Mouse (Mus musculus): ENCODE results near the gene Mast2. TPM values are rescaled to one million over a fixed set of nuclear protein-coding genes. Genes with fewer than 3 reads are reported as not detected.

The Mast2 gene
- polyA plus RNA-seq, 1 experiment from 2014 or later: 3.8 TPM

DNA sequence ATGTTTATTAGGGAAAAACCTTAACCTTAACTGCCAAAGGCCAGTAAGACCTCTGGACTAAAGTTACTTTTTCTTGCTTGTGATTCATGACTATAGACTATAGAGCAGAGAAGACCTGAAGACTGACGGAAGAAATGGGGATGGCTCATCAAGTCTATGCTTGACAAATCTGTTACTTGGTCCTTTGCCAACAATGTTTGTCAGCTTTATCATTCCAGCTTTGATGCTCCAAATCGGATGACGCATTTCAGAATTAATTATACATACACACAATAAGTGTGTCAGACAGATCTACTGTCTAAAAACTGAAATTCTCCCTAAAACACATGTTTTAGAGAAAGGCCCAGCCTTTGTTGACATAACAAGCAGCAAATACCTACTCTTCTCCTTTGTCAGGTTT is 134.7 kb downstream of the Mast2 start:
- no peak overlapping the region for H3K27ac ChIP-seq (ENCODE audit: low read length)
- H3K36me3 ChIP-seq (ENCODE audit: control insufficient read depth, insufficient read depth): peaks cover 2% of the 10 kb centered on the region
- H3K9me3 ChIP-seq (replicated peaks; ENCODE audit: control insufficient read depth, low read length): no peaks in the 10 kb centered on the region
- no peak for ATAC-seq (ENCODE audit: low read depth)
- H3K9ac ChIP-seq (ENCODE audit: low read depth, low read length): no peak overlapping the region
- WGBS (ENCODE audit: insufficient replicate concordance): 84% methylated on average over 3 of the region's 3 CpGs
- no peak overlapping the region for H3K4me3 ChIP-seq (ENCODE audit: low read depth, low read length)
- no peaks in the 10 kb centered on the region for H3K4me1 ChIP-seq (ENCODE audit: control insufficient read depth, low read depth, low read length)
- H3K27me3 ChIP-seq (ENCODE audit: control insufficient read depth, insufficient read depth, low read depth, low read length): no peaks in the 10 kb centered on the region
- H3K4me2 ChIP-seq (ENCODE audit: low read depth, low read length): no peak overlapping the region

DNA sequence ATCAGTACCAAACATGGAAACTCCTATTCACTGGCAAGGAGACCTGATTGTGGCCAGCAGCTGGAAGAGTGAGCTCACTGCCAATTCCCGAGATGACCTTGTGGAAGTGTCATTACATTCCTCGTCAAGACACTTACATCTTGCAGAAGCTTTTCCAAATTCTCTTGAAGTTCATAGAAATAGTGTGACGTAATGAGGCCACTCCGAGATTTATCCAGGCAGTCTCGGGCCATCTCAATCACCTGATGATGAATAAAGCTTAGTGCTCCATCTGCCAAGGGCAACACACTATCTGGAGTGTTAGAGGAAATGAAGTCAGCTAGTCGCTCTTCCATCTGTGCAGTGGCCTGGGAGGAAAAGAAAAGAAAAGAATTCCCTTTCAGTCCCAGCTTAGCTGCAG is 141.9 kb downstream of the Mast2 start:
- WGBS (ENCODE audit: insufficient replicate concordance): 69% methylated on average over 6 of the region's 6 CpGs
- Histone ChIP-seq H3K4me2 (ENCODE audit: low read depth, low read length) (no peak overlapping the region), H3K36me3 (ENCODE audit: control insufficient read depth, insufficient read depth) (peaks cover 4% of the 10 kb centered on the region; the same call in 1 of the 2 replicates), H3K27me3 (ENCODE audit: control insufficient read depth, insufficient read depth, low read depth, low read length) (no peaks in the 10 kb centered on the region), H3K9ac (ENCODE audit: low read depth, low read length) (no peak overlapping the region), H3K27ac (ENCODE audit: low read length) (no peak overlapping the region), H3K9me3 (replicated peaks; ENCODE audit: control insufficient read depth, low read length) (no peaks in the 10 kb centered on the region), H3K4me3 (ENCODE audit: low read depth, low read length) (no peak overlapping the region), H3K4me1 (ENCODE audit: control insufficient read depth, low read depth, low read length) (no peaks in the 10 kb centered on the region)
- ATAC-seq (ENCODE audit: low read depth): no peak

DNA sequence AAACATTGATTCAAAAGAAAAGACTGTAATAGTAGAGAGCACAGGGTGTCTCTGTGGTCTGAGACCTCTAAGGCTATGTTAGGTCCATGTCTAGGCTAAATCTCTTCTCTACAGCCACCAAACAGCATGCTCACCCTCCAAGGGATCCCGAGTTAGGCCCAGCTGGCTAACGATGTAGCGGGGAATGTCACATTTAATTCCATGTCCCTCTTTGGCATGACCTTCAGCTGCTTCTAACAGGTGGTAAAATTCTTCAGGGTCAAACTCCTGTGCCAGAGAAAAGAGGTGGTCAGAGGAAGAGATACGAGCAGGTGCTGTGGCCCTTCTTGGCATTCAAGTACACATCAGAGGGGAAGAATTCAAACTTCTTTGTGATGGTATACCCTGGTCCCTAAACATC is 146.4 kb downstream of the Mast2 start:
- H3K36me3 ChIP-seq (ENCODE audit: control insufficient read depth, insufficient read depth): peaks cover 4% of the 10 kb centered on the region; the same call in 1 of the 2 replicates

DNA sequence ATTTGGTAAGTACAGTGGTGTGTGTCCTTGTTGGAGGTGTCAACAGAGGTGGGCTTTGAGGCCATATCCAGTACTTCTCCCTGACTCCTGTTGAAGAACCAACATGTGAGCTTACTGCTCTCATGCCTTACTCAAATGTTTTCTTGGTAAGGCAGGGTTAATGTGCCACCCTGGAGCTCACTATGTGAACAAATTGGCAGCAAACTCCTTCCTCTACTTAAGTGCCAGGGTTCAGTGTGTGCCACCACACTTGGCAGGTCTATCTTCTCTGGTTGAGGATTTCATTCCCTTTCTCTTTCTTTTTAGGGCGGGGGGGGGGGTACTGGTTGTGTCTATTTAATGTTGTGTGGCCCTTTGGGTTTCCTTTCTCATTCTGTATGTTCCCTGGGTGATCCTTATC is 159.4 kb downstream of the Mast2 start:
- 16% methylated on average over 1 of the region's 1 CpGs for WGBS (ENCODE audit: insufficient replicate concordance)
- H3K36me3 ChIP-seq (ENCODE audit: control insufficient read depth, insufficient read depth): peaks cover 3% of the 10 kb centered on the region; the same call in 1 of the 2 replicates
- no peak overlapping the region for H3K4me2 ChIP-seq (ENCODE audit: low read depth, low read length)
- H3K4me1 ChIP-seq (ENCODE audit: control insufficient read depth, low read depth, low read length): no peaks in the 10 kb centered on the region
- no peaks in the 10 kb centered on the region for H3K27me3 ChIP-seq (ENCODE audit: control insufficient read depth, insufficient read depth, low read depth, low read length)
- H3K9ac ChIP-seq (ENCODE audit: low read depth, low read length): no peak overlapping the region
- no peaks in the 10 kb centered on the region for H3K9me3 ChIP-seq (replicated peaks; ENCODE audit: control insufficient read depth, low read length)
- no peak for ATAC-seq (ENCODE audit: low read depth)
- H3K27ac ChIP-seq (ENCODE audit: low read length): no peak overlapping the region
- H3K4me3 ChIP-seq (ENCODE audit: low read depth, low read length): no peak overlapping the region

More for the DNA sequence above, 146.4 kb downstream of the Mast2 start:
- no peaks in the 10 kb centered on the region for H3K4me1 ChIP-seq (ENCODE audit: control insufficient read depth, low read depth, low read length)
- no peaks in the 10 kb centered on the region for H3K27me3 ChIP-seq (ENCODE audit: control insufficient read depth, insufficient read depth, low read depth, low read length)
- no peak overlapping the region for H3K9ac ChIP-seq (ENCODE audit: low read depth, low read length)
- ATAC-seq (ENCODE audit: low read depth): no peak
- 83% methylated on average over 4 of the region's 4 CpGs for WGBS (ENCODE audit: insufficient replicate concordance)
- no peaks in the 10 kb centered on the region for H3K9me3 ChIP-seq (replicated peaks; ENCODE audit: control insufficient read depth, low read length)
- no peak overlapping the region for H3K27ac ChIP-seq (ENCODE audit: low read length)
- H3K4me2 ChIP-seq (ENCODE audit: low read depth, low read length): no peak overlapping the region
- no peak overlapping the region for H3K4me3 ChIP-seq (ENCODE audit: low read depth, low read length)

DNA sequence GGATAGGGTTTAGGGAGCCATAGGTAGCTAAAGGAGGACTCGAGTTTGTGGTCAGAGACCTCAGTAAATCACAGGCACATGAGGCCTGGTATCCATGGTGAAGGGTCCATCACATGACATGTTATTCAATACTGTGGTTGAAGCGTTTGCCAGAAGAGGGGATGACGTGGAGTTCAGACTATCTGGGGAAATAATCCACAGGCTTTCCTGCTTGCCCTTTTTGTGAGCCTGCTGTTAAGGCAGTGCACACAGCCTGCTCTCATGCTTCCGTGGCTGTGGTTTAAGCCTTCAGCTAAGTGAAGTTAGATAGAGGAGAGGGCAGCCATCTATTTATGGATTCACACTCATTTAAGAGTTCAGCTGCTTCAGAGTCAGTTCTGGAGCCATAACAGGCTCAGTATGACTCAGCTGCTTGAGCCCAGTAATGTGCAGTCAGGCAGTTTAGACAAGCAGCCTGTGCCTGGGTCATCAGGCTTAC is 163.1 kb downstream of the Mast2 start:
- Histone ChIP-seq H3K27ac (ENCODE audit: low read length) (no peak overlapping the region), H3K27me3 (ENCODE audit: control insufficient read depth, insufficient read depth, low read depth, low read length) (no peaks in the 10 kb centered on the region), H3K4me1 (ENCODE audit: control insufficient read depth, low read depth, low read length) (no peaks in the 10 kb centered on the region), H3K9me3 (replicated peaks; ENCODE audit: control insufficient read depth, low read length) (no peaks in the 10 kb centered on the region), H3K9ac (ENCODE audit: low read depth, low read length) (no peak overlapping the region), H3K36me3 (ENCODE audit: control insufficient read depth, insufficient read depth) (no peaks in the 10 kb centered on the region), H3K4me3 (ENCODE audit: low read depth, low read length) (no peak overlapping the region), H3K4me2 (ENCODE audit: low read depth, low read length) (no peak overlapping the region)
- WGBS (ENCODE audit: insufficient replicate concordance): 11% methylated on average over 4 of the region's 4 CpGs
- ATAC-seq (ENCODE audit: low read depth): no peak

DNA sequence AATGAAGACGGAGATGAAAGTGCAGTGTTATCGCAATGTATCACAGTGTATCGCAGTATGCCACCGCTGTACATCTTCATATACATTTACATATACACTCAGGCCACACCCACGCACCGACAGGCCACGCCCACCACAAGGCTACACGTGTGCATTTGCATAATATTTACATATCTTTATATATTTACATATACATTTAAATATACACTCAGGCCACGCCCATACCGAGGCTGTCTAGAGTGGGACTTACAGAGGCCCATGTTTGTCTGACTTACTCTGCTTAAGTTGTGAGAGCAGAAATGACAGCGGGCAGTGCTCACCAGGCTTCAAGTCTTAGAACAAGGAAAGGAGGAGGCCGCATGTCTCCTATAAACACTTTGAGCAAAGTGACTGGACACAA is 170.7 kb downstream of the Mast2 start:
- ATAC-seq (ENCODE audit: low read depth): no peak
- H3K9ac ChIP-seq (ENCODE audit: low read depth, low read length): no peak overlapping the region
- 63% methylated on average over 12 of the region's 12 CpGs for WGBS (ENCODE audit: insufficient replicate concordance)
- H3K36me3 ChIP-seq (ENCODE audit: control insufficient read depth, insufficient read depth): no peaks in the 10 kb centered on the region
- H3K27me3 ChIP-seq (ENCODE audit: control insufficient read depth, insufficient read depth, low read depth, low read length): no peaks in the 10 kb centered on the region
- no peak overlapping the region for H3K4me3 ChIP-seq (ENCODE audit: low read depth, low read length)
- no peaks in the 10 kb centered on the region for H3K4me1 ChIP-seq (ENCODE audit: control insufficient read depth, low read depth, low read length)
- H3K27ac ChIP-seq (ENCODE audit: low read length): no peak overlapping the region
- no peaks in the 10 kb centered on the region for H3K9me3 ChIP-seq (replicated peaks; ENCODE audit: control insufficient read depth, low read length)
- no peak overlapping the region for H3K4me2 ChIP-seq (ENCODE audit: low read depth, low read length)

- Histone ChIP-seq H3K4me3 (ENCODE audit: low read depth, low read length) (no peak overlapping the region), H3K36me3 (ENCODE audit: control insufficient read depth, insufficient read depth) (no peaks in the 10 kb centered on the region), H3K4me2 (ENCODE audit: low read depth, low read length) (no peak overlapping the region), H3K4me1 (ENCODE audit: control insufficient read depth, low read depth, low read length) (no peaks in the 10 kb centered on the region), H3K27me3 (ENCODE audit: control insufficient read depth, insufficient read depth, low read depth, low read length) (no peaks in the 10 kb centered on the region), H3K9ac (ENCODE audit: low read depth, low read length) (no peak overlapping the region), H3K9me3 (replicated peaks; ENCODE audit: control insufficient read depth, low read length) (no peaks in the 10 kb centered on the region), H3K27ac (ENCODE audit: low read length) (no peak overlapping the region)
- 71% methylated on average over 6 of the region's 6 CpGs for WGBS (ENCODE audit: insufficient replicate concordance)
- no peak for ATAC-seq (ENCODE audit: low read depth)
Observed at GRCm38 (mm10) chr4:116291561-116291960, 172.4 kb downstream of the Mast2 start.

DNA sequence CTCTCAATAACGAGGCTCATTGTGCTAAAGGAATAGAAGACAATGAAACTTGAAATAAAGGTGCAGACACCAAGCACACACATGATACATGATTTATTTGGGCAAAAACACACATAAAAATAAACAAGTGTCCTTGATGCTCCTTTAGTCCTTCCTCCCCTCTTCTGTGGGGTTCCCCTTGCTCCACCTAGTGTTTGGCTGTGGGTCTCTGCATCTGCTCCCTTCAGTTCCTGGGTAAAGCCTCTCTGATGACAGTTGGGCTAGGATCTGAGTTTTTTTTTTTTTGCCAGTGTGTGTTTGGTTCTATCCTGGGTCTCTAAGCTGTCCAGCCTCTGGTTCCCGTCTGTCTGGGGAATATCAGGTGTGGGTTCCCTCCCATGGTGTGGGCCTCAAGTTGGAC is 181.8 kb downstream of the Mast2 start:
- Histone ChIP-seq H3K4me1 (ENCODE audit: control insufficient read depth, low read depth, low read length) (no peaks in the 10 kb centered on the region), H3K4me3 (ENCODE audit: low read depth, low read length) (no peak overlapping the region), H3K27ac (ENCODE audit: low read length) (no peak overlapping the region), H3K9ac (ENCODE audit: low read depth, low read length) (no peak overlapping the region), H3K4me2 (ENCODE audit: low read depth, low read length) (no peak overlapping the region), H3K36me3 (ENCODE audit: control insufficient read depth, insufficient read depth) (no peaks in the 10 kb centered on the region), H3K27me3 (ENCODE audit: control insufficient read depth, insufficient read depth, low read depth, low read length) (no peaks in the 10 kb centered on the region), H3K9me3 (replicated peaks; ENCODE audit: control insufficient read depth, low read length) (no peaks in the 10 kb centered on the region)
- ATAC-seq (ENCODE audit: low read depth): no peak
- 39% methylated on average over 2 of the region's 2 CpGs for WGBS (ENCODE audit: insufficient replicate concordance)

- H3K9me3 ChIP-seq (replicated peaks; ENCODE audit: control insufficient read depth, low read length): no peaks in the 10 kb centered on the region
- H3K9ac ChIP-seq (ENCODE audit: low read depth, low read length): no peak overlapping the region
- no peaks in the 10 kb centered on the region for H3K4me1 ChIP-seq (ENCODE audit: control insufficient read depth, low read depth, low read length)
- H3K27me3 ChIP-seq (ENCODE audit: control insufficient read depth, insufficient read depth, low read depth, low read length): no peaks in the 10 kb centered on the region
- no peak for ATAC-seq (ENCODE audit: low read depth)
- no peak overlapping the region for H3K4me3 ChIP-seq (ENCODE audit: low read depth, low read length)
- 75% methylated on average over 6 of the region's 6 CpGs for WGBS (ENCODE audit: insufficient replicate concordance)
- H3K27ac ChIP-seq (ENCODE audit: low read length): no peak overlapping the region
- H3K36me3 ChIP-seq (ENCODE audit: control insufficient read depth, insufficient read depth): no peaks in the 10 kb centered on the region
- H3K4me2 ChIP-seq (ENCODE audit: low read depth, low read length): no peak overlapping the region
Observed at GRCm38 (mm10) chr4:116268220-116268619, 195.8 kb downstream of the Mast2 start.

Measured in liver, embryonic 16.5 days (tissue).